Mouse (Mus musculus) mesoderm, embryonic 11.5 days (tissue): ENCODE measurements at regions not wholly inside any gene's neighbourhood (a gene's known extent, or its start where the extent isn't known, plus 50 kb on each side); places are given as distances from the start of the nearest gene placed in this dataset.

Source experiments
- DNase-seq: peaks from one replicate; pipeline ENCODE4 v3.0.0-alpha.2; 2012; ENCODE audit warnings: low read depth, low spot score

- peak; percentile 4 for DNase-seq
These were observed 114.7 kb upstream of the Ndp start for GRCm38 (mm10) chrX:17026161-17026829.

DNA sequence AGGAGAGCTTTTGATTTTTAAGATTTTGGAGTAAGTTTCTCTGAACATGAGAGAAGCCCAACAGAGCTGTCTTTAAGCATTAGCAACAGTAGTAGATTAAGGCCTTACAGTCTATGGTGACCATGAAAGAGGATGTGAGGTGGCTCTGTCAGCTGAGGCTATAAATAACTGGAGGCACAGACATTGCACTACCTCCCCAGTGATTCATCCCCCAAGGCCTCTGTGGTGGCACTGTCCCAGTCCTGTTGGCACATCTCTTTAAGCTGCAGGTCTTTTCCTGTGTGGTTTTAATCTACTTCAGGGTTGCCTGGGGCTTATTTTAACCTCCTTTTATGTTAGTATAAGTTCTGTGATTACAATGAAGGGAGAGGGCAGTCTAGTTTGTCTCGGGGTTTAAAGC, 106.2 kb upstream of the Ndp start:
- DNase-seq = no peak

- DNase-seq = no peak
These were observed 97.6 kb upstream of the Ndp start for GRCm38 (mm10) chrX:17009188-17009587.

DNA sequence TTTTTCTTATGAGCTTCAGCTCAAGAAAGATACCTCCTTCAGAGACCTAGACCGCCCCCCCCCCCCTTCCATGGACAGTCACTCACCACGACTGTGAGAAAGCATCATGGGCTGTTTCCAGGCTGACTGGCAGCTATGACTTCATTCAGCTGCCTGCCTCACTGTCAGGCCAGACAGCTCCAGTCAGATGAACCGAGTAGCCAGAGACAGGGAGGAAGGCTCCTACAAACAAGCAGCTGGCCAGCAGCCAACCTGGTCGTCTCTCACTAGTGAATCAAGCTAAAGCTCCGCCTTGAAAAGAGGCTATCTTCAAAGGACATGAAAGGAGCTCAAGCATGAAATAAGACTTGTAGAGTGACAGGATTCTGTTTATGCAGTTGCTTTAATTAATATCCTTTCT, 87.0 kb upstream of the Ndp start:
- DNase-seq = peak; percentile 21
